In genomic region chr4:137118332-137118715, GRCm38 (mm10) we compare ENCODE assay signal across 8 mouse cellular contexts.
A peak's percentile ranks its signal among the peaks of the same experiment; 100 is the strongest.
DNase-seq lines count a peak whose midpoint lies in the region; ATAC-seq and TF ChIP-seq lines count a peak whose summit lies in the region.

No protein-coding gene starts in this region.

- peak overlapping the region; percentile 79 for H3K27ac ChIP-seq in forebrain, embryonic 10.5 days
- no peak overlapping the region for H3K27ac ChIP-seq in intestine, embryonic 16.5 days (ENCODE audit: low read length)

- DNase-seq in kidney, postnatal 4 days, result peak; percentile 35 to 51
- DNase-seq in kidney, adult 8-10 months, result no peak
- no peak for DNase-seq in forebrain, embryonic 10.5 days (ENCODE audit: extremely low spot score, low spot score)
- DNase-seq in frontal cortex, postnatal 25 days (ENCODE audit: low spot score in 2 of 2), result no peak
- DNase-seq in layer of hippocampus, postnatal 10 days (ENCODE audit: low spot score in 2 of 2), result no peak
- DNase-seq in layer of hippocampus, adult 11-12 months (ENCODE audit: low spot score), result no peak

- H3K4me2 ChIP-seq in intestine, embryonic 16.5 days (ENCODE audit: low read depth, low read length), result peak overlapping the region; percentile 77
- peak overlapping the region; percentile 64 for H3K4me2 ChIP-seq in myocyte (ENCODE audit: low read depth)

- H3K4me1 ChIP-seq in forebrain, embryonic 10.5 days, result peaks cover 21% of the 10 kb centered on the region
- peaks cover 13% of the 10 kb centered on the region for H3K4me1 ChIP-seq in intestine, embryonic 16.5 days (ENCODE audit: control insufficient read depth, insufficient read depth, low read length)

- peak overlapping the region; percentile 49 for H3K9ac ChIP-seq in intestine, embryonic 16.5 days (ENCODE audit: low read depth, low read length)

- peak overlapping the region; percentile 52 for H3K4me3 ChIP-seq in forebrain, embryonic 10.5 days
- peak overlapping the region; percentile 45 for H3K4me3 ChIP-seq in intestine, embryonic 16.5 days (ENCODE audit: low read length)
- peak overlapping the region; percentile 9 for H3K4me3 ChIP-seq in myocyte

- no peaks in the 10 kb centered on the region for H3K9me3 ChIP-seq in forebrain, embryonic 10.5 days
- no peaks in the 10 kb centered on the region for H3K9me3 ChIP-seq in intestine, embryonic 16.5 days (ENCODE audit: control insufficient read depth, low read length)

- peak; percentile 55 for ATAC-seq in intestine, embryonic 16.5 days

- no peaks in the 10 kb centered on the region for H3K36me3 ChIP-seq in forebrain, embryonic 10.5 days (replicated peaks)
- no peaks in the 10 kb centered on the region for H3K36me3 ChIP-seq in intestine, embryonic 16.5 days (ENCODE audit: control insufficient read depth, insufficient read depth, low read length)
- no peaks in the 10 kb centered on the region for H3K36me3 ChIP-seq in myocyte (ENCODE audit: control insufficient read depth, insufficient read depth)

- peaks cover 35% of the 10 kb centered on the region for H3K27me3 ChIP-seq in forebrain, embryonic 10.5 days (ENCODE audit: poor library complexity, severe bottlenecking)
- no peaks in the 10 kb centered on the region for H3K27me3 ChIP-seq in intestine, embryonic 16.5 days (replicated peaks; ENCODE audit: control insufficient read depth, insufficient read depth, low read length)
- no peaks in the 10 kb centered on the region for H3K27me3 ChIP-seq in myocyte (ENCODE audit: control insufficient read depth, insufficient read depth, insufficient read length)

- no peaks in the 10 kb centered on the region for H3K79me2 ChIP-seq in myocyte (ENCODE audit: control insufficient read depth, insufficient read depth)

- no peak for TF ChIP-seq POLR2A in myocyte (IDR thresholded peaks at IDR 0.05; ENCODE audit: insufficient read length, low read depth)

- 15% methylated on average over 10 of the region's 10 CpGs for WGBS in forebrain, embryonic 10.5 days
- WGBS in intestine, embryonic 16.5 days, result 15% methylated on average over 10 of the region's 10 CpGs

- H3ac ChIP-seq in myocyte (ENCODE audit: control insufficient read depth, insufficient read length), result no peak overlapping the region

TF ChIP-seq in myocyte, 11 proteins besides CTCF, POLR2A, EP300 and RAD21:
- TF ChIP-seq SRF (IDR thresholded peaks at IDR 0.05; ENCODE audit: control insufficient read depth, insufficient read length, low read depth) (no peak), MYOG (IDR thresholded peaks at IDR 0.05; ENCODE audit: control insufficient read depth in 1 of 3, insufficient read depth in 1 of 3, insufficient read length in 2 of 3, low read depth in 2 of 3) (no peak), POLR2AphosphoS2 (IDR thresholded peaks at IDR 0.05; ENCODE audit: insufficient read length, low read depth) (no peak), TCF3 (IDR thresholded peaks at IDR 0.05; ENCODE audit: insufficient read length, low read depth) (no peak), MAX (IDR thresholded peaks at IDR 0.05; ENCODE audit: low read depth) (no peak), CEBPB (IDR thresholded peaks at IDR 0.05; ENCODE audit: insufficient read depth, poor library complexity, severe bottlenecking) (no peak), MYOD1 (IDR thresholded peaks at IDR 0.05; ENCODE audit: control insufficient read depth in 1 of 3, insufficient read length in 2 of 3, low read depth in 2 of 3) (no peak), E2F4 (IDR thresholded peaks at IDR 0.05; ENCODE audit: insufficient read depth) (no peak), USF1 (IDR thresholded peaks at IDR 0.05; ENCODE audit: low read depth) (no peak), TCF12 (IDR thresholded peaks at IDR 0.05; ENCODE audit: insufficient read depth, poor library complexity, severe bottlenecking) (no peak), REST (IDR thresholded peaks at IDR 0.05; ENCODE audit: insufficient read depth, insufficient read length) (no peak)
TF ChIP-seq in myocyte: peak in this region for 0.

Comparison
In these comparisons a context has a peak if more than half of its experiments do, and no peak if none do; other contexts are left out.
1. DNase-seq: peak in kidney, postnatal 4 days (2 of 2); none in kidney, adult 8-10 months (0 of 2), forebrain, embryonic 10.5 days (single experiment), frontal cortex, postnatal 25 days (0 of 2), layer of hippocampus, postnatal 10 days (0 of 2) and layer of hippocampus, adult 11-12 months (single experiment).
2. Peak in every context shown above with its lines, with median percentiles within 50 percentile points of each other: H3K4me3 ChIP-seq.